Mouse (Mus musculus): ENCODE measurements at regions not wholly inside any gene's neighbourhood (a gene's known extent, or its start where the extent isn't known, plus 50 kb on each side); places are given as distances from the start of the nearest gene placed in this dataset.
A peak's percentile ranks its signal among the peaks of the same experiment; 100 is the strongest.

DNA sequence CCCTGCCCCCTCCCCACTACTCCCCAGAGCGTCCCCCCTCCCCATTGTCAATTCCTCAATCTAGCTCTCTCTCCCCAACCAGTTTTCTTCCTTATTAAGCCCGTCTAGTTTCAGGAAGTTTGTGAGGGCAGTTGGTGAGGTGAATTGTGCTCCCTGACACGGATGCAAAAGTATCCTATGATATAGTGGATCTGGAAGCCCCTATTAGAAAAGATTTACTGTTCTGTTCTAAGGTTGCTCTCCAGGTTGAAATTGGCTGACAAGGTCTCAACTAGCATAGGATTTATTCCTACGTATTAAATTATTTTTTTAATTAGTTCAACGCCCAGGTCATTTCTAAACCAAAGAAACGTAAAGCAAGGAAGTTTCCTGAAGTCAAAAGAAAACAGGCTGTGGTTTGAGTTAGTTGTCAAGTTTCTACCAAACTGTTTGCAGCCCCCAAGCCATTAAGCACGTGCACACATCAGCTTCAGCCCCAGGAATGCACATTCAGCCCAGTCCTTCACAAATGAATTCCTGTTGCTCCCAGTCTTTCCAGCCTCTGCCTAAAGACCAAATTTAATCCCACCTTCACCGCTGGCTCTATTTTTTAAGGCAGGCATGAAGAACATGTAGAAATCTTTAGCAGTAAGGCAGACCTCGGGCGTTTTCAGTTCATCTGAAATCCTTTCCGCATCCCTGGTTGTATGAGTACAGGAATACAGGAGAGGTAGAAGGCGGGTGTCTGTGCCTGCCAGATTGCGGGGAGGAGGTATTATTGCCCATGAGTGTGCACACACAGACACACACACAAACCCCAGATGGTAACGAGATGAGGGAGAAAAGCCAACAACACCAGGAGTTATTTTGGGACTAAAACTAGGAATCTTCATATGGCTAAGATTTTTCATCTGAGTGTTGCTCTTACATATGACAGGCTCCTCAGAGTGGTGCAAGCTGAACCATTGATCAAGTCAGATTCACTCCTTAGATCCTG is 375.5 kb downstream of the Nuf2 start:
- DNase-seq = no peak

GRCm38 (mm10) chr1:169142216-169142615 is 389.0 kb downstream of the Nuf2 start:
- no peak for DNase-seq

DNA sequence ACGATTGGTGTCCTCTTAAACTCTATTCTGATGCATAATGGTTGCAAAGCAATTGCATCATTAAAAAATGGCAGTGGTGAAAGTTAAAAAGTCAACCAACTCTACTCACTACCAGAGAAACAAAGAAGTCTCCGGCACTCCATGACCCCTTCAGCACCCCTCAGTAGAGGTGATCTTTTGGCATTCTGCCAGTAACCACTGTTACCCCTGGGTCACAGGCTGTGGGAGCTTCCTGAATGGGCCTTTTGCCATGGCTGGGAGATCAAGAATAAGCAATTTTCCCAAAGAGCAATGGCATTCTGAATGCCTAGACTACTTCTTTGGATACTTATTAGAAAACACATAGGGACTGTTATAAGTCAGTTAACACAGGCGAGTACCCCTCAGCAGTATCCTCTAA is 391.2 kb downstream of the Nuf2 start:
- DNase-seq = peak; percentile 9

GRCm38 (mm10) chr1:169139507-169139906 is 391.8 kb downstream of the Nuf2 start:
- DNase-seq = peak; percentile 40

DNA sequence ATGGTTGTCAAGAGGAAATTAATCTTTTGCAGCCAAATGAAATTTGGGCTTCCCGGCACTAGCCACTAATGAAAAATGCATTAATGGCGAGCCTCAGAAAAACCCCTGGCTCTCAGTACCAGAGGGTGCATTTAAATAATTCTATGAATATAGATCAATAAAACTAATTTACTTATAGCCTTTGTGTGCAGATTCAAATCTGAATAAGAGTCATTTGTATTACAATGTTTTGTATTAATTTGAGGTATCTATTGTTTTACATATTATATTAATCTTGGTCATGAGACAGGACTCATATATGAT is 392.1 kb downstream of the Nuf2 start:
- peak; percentile 5 for DNase-seq

GRCm38 (mm10) chr1:169138404-169139183 is 392.7 kb downstream of the Nuf2 start:
- DNase-seq = no peak

- DNase-seq = no peak
Observed at GRCm38 (mm10) chr1:169135542-169135941, 395.7 kb downstream of the Nuf2 start.

DNA sequence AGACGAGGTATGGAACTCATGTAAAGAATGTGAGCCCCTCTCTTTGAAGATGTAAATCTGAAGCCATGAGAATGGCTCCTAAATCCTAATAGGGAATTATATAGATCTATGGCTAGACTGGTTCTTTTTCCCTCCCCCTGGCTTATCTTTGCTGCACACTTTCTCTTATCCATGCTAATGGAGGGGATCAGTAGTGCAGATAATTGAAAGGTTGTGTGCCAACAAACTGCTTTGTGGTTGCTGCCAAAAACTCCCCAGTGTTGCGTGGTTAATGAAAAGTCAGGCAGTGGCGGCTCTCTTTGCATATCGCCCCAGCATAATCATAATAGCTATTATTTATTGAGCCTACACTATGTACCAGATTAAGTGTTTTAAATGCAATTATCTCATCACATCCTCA is 427.6 kb downstream of the Nuf2 start:
- DNase-seq = no peak

- no peak for DNase-seq
Observed at GRCm38 (mm10) chr1:169103113-169103512, 428.2 kb downstream of the Nuf2 start.

DNA sequence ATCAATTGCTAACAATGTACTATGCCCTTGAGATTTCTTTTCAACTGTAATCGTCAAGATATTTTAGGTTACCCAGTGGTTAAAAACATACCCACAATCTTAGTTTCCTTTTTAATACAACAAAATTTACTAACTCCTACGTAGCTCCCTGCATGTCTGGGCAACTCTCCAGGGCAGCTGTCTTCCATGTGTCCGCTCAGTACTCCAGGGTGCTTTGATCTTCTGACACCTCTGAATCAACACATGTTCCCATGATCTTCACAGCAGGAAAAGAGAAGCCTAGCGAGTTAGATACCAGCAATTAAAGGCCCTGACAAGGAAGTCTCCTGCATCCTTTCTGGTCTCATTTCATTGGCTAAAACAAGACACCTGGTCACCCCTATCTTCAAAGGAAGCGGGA is 432.0 kb downstream of the Nuf2 start:
- no peak for DNase-seq

GRCm38 (mm10) chr1:169096737-169097136 is 434.5 kb downstream of the Nuf2 start:
- no peak for DNase-seq

DNA sequence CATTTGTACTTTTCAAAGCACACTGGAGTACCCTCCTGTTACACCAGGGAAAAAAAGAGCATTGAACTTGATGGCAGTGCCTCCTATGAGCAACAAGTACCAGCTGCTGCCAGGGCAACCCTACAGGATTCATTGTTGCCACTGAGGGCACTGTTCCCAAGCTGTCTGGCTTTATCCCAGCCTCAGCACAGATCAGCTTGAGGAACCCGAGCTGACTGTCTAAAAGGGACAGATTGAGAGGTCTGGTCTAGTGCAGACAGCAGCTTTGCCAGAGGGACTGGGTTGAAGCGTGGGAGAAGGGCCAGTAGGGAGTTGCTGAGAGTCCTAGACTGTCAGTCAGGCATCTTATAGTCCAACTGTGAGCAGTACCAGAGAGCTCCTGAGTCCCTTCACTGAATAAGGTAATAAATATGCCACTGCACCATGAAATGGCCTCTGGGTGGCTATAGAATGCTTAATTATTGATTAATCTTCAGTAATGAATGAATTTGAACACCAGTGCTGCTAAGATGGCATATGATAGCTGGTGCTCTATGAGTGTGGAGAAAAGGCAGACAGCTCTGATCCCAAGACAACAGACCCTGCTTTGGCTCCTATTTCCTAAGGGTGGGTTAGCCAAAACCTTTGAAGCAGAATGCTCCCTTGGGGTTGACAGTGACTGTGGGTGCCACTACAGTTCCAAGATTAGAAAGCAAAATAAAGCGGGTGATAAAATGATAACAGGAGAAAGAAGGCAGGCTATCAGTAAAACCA is 437.5 kb downstream of the Nuf2 start:
- DNase-seq = no peak

- DNase-seq = no peak
Observed at GRCm38 (mm10) chr1:169086032-169086431, 445.2 kb downstream of the Nuf2 start.

DNA sequence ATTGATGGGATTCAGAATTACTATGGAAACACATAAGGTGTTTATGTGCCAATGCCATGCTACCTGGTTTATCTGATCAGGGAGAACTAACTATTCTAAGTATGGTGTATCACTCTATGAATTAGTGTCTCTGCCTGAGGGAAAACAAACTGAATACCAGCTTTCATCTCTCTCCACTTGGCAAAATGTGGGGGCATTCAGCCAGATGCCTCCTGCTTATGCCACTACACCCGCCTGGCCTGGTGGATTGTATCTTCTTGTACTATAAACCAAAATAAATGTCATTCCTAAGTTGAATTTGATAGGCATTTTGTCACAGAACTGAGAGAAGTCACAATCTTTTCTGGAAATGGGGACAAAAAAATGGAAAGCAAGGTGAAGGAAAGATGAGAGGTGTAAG is 450.6 kb downstream of the Nuf2 start:
- no peak for DNase-seq

GRCm38 (mm10) chr1:169077228-169077627 is 454.0 kb downstream of the Nuf2 start:
- no peak for DNase-seq

DNA sequence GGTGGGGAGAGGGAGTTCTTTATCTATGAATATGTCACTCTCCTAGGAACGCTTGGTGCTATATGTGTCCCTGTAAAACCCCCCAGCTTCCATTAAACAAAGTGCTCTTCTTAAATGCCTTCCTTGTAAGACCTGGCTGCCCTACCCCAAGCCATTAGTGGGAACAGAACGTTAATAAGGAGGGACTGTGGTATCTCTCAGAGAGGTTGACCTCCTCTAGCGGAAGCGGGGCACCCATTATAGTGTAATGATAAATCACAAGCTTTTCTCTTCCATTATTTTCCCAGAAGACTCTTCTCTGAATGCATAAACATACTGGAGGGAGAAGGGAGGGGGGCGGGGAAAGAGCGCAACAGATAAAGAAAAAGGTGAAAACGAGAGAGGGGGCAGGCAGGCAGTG is 455.3 kb downstream of the Nuf2 start:
- DNase-seq = peak; percentile 26

DNA sequence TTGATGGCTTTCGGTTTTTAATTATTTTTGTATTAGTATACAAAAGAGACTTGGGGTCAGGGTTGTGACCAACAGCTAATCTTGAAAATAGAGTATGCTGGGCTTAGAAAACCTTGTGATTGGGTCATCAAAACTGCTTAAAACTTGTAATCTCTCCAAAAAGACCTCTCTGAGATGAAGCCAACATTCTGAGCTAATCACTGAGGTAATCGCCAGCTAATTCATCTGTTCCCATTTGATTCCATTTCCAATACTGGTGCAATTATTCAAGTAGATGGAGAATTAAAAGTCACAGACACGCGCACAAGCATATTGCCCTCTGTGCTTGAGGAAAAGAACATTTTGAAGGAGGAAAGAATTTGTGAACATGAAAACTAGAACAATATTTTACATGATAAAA is 459.9 kb downstream of the Nuf2 start:
- DNase-seq = no peak

DNA sequence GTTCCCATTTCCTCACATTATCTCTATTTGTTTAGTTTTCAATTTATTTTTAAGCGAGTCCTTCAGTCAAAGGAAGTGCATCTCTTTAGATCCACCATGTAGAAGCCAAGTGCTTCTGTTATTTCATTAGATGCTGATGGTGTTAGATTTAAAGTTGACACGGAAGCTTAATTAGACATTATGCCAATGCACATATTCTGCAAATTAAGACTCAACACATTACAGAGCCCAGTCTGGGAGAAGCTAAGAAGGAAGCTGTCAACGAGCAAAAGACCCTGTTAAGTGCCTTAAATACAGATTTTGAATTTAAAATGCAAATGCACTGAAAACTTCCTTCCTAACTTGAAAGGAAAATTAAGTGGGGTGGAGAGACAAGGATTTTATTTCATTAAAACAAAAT is 461.6 kb downstream of the Nuf2 start:
- no peak for DNase-seq

GRCm38 (mm10) chr1:169066795-169067194 is 464.5 kb downstream of the Nuf2 start:
- no peak for DNase-seq

- DNase-seq = no peak
Observed at GRCm38 (mm10) chr1:169060627-169061026, 470.6 kb downstream of the Nuf2 start.

- no peak for DNase-seq
Observed at GRCm38 (mm10) chr1:169060145-169060544, 471.1 kb downstream of the Nuf2 start.

DNA sequence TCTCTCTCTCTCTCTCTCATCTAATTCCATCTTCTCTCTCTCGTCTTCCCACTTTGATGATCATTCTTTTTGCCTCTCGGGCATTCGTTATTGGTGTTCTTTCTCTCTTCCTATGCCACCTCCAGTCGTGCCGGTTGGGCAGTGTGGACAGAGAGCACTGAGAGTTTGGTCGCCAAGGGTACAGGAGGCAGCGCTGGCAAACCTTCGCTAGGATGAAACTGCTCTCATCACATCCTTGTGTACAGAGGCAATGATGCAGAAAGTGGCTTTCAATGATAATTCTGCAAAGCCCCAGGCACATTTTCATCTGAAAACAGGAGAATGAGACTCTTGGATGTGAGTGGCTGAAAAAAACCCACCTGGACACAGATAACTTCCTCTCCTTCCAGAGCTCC is 479.4 kb downstream of the Nuf2 start:
- DNase-seq = no peak

GRCm38 (mm10) chr1:169051085-169051862 is 480.0 kb downstream of the Nuf2 start:
- peak; percentile 73 for DNase-seq

Measured in embryo, embryonic 11 days (tissue).